Mouse (Mus musculus) liver, adult 2 months (tissue): ENCODE measurements around the gene 5730596B20Rik.

Experiments
- CTCF ChIP-seq: fragments of 200-500 bp; IDR thresholded peaks from 2 replicates; pipeline ENCODE4 v1.5.1; 2011; ENCODE audit warnings: low read depth, low read length, control low read depth
- POLR2A ChIP-seq: fragments of 200-500 bp; IDR thresholded peaks from 2 replicates; pipeline ENCODE4 v1.6.1; 2011; ENCODE audit warnings: low read length, control low read depth; ENCODE audit not compliant: insufficient read depth; ENCODE audit errors: extremely low read depth

GRCm38 (mm10) chr6:52226569-52227257 lies 49.4 kb downstream of the 5730596B20Rik start:
- no peak for TF ChIP-seq POLR2A
- no peak for TF ChIP-seq CTCF
